Mouse (Mus musculus) kidney, embryonic 15.5 days (tissue): ENCODE results near the gene Doxl2. TPM values are rescaled to one million over a fixed set of nuclear protein-coding genes. Genes with fewer than 3 reads are reported as not detected.

ENCODE experiments used
- ATAC-seq: fragments of 200-750 bp; cut with Nextera tagmentation; replicated peaks from 2 replicates; pipeline ENCODE4 v1.8.0; 2017; ENCODE audit warnings: moderate TSS enrichment; ENCODE audit not compliant: low FRiP score
- H3K27ac ChIP-seq: fragments of 300-500 bp; sonication (generic); 2 replicates; pipeline ENCODE4 v1.5.1; 2015; ENCODE audit warnings: mild to moderate bottlenecking, inconsistent platforms
- H3K27me3 ChIP-seq: fragments of 300-500 bp; sonication (generic); 2 replicates; pipeline ENCODE4 v1.6.1; 2015; ENCODE audit warnings: inconsistent platforms
- H3K36me3 ChIP-seq: fragments of 300-500 bp; sonication (generic); 2 replicates; pipeline ENCODE4 v1.6.1; 2015; ENCODE audit warnings: inconsistent platforms
- H3K4me1 ChIP-seq: fragments of 300-500 bp; sonication (generic); 2 replicates; pipeline ENCODE4 v1.6.1; 2015; ENCODE audit warnings: inconsistent platforms
- H3K4me2 ChIP-seq: fragments of 300-500 bp; sonication (generic); 2 replicates; pipeline ENCODE4 v1.6.1; 2015; ENCODE audit warnings: moderate library complexity, mild to moderate bottlenecking, inconsistent platforms
- H3K4me3 ChIP-seq: fragments of 300-500 bp; sonication (generic); replicated peaks from 2 replicates; pipeline ENCODE4 v1.5.1; 2015; ENCODE audit warnings: mild to moderate bottlenecking, inconsistent platforms
- H3K9ac ChIP-seq: fragments of 300-500 bp; sonication (generic); 2 replicates; pipeline ENCODE4 v1.6.1; 2015; ENCODE audit warnings: mild to moderate bottlenecking, inconsistent platforms
- H3K9me3 ChIP-seq: fragments of 300-500 bp; sonication (generic); replicated peaks from 2 replicates; pipeline ENCODE4 v1.6.1; 2016; ENCODE audit warnings: inconsistent platforms
- WGBS: fragments of 180-500 bp; shearing (Covaris S2); methylation state at CpG from one replicate; pipeline ENCODE4 v1.1.7; 2015; ENCODE audit warnings: mixed read lengths; 5-methylcytosine and 5-hydroxymethylcytosine counted together
- polyA plus RNA-seq: library from polyadenylated mRNA; unstranded; fragments of >200 nt; fragmentation: Nextera tagmentation; extraction: Ambion mirVana; gene quantifications from 2 replicates; pipeline ENCODE4 v1.2.1, GENCODE M21; 2015

Doxl2 gene
- polyA plus RNA-seq, 1 experiment from 2014 or later: not detected

- ATAC-seq: no peak
- Histone ChIP-seq H3K9ac (no peak overlapping the region), H3K4me3 (no peak overlapping the region), H3K27ac (no peak overlapping the region), H3K36me3 (no peaks in the 10 kb centered on the region), H3K9me3 (no peaks in the 10 kb centered on the region), H3K4me2 (no peak overlapping the region), H3K4me1 (no peaks in the 10 kb centered on the region), H3K27me3 (no peaks in the 10 kb centered on the region)
- 60% methylated on average over 1 of the region's 1 CpGs for WGBS
Measured at GRCm38 (mm10) chr6:48979616-48980015, 4.9 kb downstream of the Doxl2 start.

DNA sequence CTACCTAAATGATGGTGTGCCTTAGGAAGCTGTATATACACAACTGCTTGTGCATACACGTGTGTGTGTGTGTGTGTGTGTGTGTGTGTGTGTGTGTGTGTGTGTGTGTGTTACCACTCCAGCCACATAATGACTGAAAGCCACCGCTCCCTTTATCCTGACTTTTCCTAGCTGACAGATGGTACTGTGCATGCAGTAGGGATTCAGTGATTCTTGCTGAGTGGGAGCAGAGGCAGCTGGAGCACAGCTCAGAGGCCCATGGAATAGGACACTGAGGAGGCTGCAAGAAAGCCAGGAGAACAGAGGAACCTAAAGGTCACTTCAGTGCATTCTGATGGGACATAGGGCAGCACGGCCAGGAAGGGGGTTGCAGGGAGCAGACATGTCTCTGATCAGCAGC, 7.5 kb downstream of the Doxl2 start:
- Histone ChIP-seq H3K4me1 (no peaks in the 10 kb centered on the region), H3K36me3 (no peaks in the 10 kb centered on the region), H3K27ac (no peak overlapping the region), H3K4me3 (no peak overlapping the region), H3K9me3 (no peaks in the 10 kb centered on the region), H3K9ac (no peak overlapping the region), H3K27me3 (no peaks in the 10 kb centered on the region), H3K4me2 (no peak overlapping the region)
- no peak for ATAC-seq
- 73% methylated on average over 3 of the region's 3 CpGs for WGBS

DNA sequence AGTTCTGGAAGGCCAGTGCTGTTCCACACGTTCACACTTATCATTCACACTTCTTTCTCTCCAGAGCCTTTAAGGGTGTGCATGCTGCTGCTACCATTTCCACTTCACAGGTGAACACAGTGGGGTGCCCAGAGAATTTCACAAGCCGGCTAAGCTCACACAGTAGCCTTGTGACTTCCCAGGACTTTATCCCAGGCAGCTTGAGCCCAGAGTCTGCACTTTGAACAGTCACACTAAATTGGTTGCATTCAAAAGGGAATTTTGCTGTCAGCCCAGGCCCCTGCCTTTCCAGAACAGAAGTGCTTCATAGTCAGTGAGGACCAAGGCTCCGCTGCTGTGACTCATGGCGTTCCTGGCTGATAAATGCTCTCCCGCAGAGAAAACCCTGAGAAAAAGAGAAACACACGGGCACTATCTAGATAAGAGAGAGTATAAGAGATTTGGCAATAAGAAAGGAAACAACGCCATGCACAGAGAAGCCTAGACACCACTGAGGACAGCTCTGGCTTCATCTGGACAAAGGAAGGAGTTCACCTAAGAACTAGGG, 11.8 kb downstream of the Doxl2 start, which contains the start of gene Svs1:
TSS of gene Svs1 (plus strand) at position 418 of the 547 bp plus-strand sequence.
- WGBS: 48% methylated on average over 7 of the region's 7 CpGs

GRCm38 (mm10) chr6:48989971-48990370, 15.2 kb downstream of the Doxl2 start:
- Histone ChIP-seq H3K9ac (no peak overlapping the region), H3K9me3 (no peaks in the 10 kb centered on the region), H3K4me2 (no peak overlapping the region), H3K4me3 (no peak overlapping the region), H3K36me3 (no peaks in the 10 kb centered on the region), H3K27me3 (no peaks in the 10 kb centered on the region), H3K4me1 (no peaks in the 10 kb centered on the region), H3K27ac (no peak overlapping the region)
- ATAC-seq: no peak
- 90% methylated on average over 5 of the region's 5 CpGs for WGBS

More for the DNA sequence above, 11.8 kb downstream of the Doxl2 start, which contains the start of gene Svs1:
- no peak for ATAC-seq
- Histone ChIP-seq H3K9ac (no peak within 1 kb of the TSS), H3K36me3 (no peaks in the 10 kb centered on the region), H3K9me3 (no peaks in the 10 kb centered on the region), H3K4me1 (no peaks in the 10 kb centered on the region), H3K4me3 (no peak within 1 kb of the TSS), H3K27ac (no peak within 1 kb of the TSS), H3K4me2 (no peak within 1 kb of the TSS), H3K27me3 (no peaks in the 10 kb centered on the region)

DNA sequence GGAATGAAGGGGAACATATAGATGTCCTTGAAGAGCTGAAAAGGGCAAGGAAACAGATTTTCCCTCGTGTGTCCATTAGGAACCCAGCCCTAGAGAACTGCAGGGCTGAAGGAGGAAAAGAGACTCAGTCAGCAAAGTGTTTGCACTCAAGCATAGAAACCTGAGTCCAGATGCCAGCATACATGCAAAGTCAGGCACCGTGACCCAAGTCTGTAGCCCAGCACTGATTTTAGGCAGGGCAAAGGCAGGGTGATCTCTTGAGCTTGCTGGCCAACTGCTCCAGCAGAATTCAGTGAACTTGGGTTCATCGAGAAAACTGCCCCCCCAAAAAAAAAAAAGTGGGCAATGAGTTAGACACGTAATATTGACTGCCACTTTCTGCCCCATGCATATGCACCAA, 17.2 kb downstream of the Doxl2 start:
- Histone ChIP-seq H3K9ac (no peak overlapping the region), H3K27me3 (no peaks in the 10 kb centered on the region), H3K36me3 (no peaks in the 10 kb centered on the region), H3K4me2 (no peak overlapping the region), H3K4me1 (no peaks in the 10 kb centered on the region), H3K27ac (no peak overlapping the region), H3K4me3 (no peak overlapping the region), H3K9me3 (no peaks in the 10 kb centered on the region)
- no peak for ATAC-seq
- WGBS: 76% methylated on average over 4 of the region's 4 CpGs

DNA sequence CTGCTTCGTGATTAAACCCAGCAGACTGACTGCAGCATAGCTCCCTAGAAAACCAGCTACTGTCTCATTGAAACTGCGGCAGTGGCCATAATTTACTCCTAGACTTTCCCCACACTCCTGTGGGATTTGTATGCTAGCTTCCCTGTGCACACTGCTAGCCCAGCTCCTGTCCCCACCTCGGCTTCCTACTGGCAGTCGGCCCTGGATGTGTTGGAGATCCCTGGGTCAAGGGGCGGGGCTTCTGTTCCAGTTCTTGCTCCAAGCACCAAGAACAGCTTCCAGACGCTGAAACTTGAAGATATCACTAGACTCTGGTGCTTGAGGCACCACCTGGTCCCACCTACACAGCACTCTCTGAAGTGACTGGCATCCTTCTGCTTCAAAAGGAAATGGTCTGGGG, 23.4 kb downstream of the Doxl2 start:
- H3K27me3 ChIP-seq: no peaks in the 10 kb centered on the region
- no peaks in the 10 kb centered on the region for H3K36me3 ChIP-seq
- H3K27ac ChIP-seq: no peak overlapping the region
- H3K9me3 ChIP-seq: no peaks in the 10 kb centered on the region
- H3K4me1 ChIP-seq: no peaks in the 10 kb centered on the region
- H3K9ac ChIP-seq: no peak overlapping the region
- ATAC-seq: no peak
- no peak overlapping the region for H3K4me2 ChIP-seq
- 48% methylated on average over 6 of the region's 6 CpGs for WGBS
- H3K4me3 ChIP-seq: no peak overlapping the region

DNA sequence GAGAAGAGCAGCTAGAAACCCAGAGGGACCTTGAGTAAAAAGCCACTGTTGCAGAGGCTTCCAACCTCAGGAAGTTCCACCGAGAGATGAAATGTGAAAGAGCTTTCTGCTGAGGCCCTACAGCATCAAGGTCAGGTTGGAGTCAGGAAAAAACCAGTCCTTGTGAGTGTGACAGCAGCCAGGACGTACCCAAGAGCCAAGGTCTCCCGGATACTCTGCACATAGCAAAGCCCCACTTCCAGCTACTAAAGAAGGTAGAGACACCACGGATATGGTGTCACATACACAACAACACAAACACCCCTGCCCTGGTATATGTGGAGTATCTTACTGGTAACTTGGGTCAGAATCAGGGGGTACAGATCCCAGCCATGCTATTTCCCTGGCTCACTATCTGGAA, 24.0 kb downstream of the Doxl2 start:
- H3K4me1 ChIP-seq: no peaks in the 10 kb centered on the region
- H3K4me2 ChIP-seq: no peak overlapping the region
- H3K27ac ChIP-seq: no peak overlapping the region
- WGBS: 89% methylated on average over 4 of the region's 4 CpGs
- no peaks in the 10 kb centered on the region for H3K36me3 ChIP-seq
- no peak overlapping the region for H3K4me3 ChIP-seq
- no peak for ATAC-seq
- no peak overlapping the region for H3K9ac ChIP-seq
- H3K9me3 ChIP-seq: no peaks in the 10 kb centered on the region
- no peaks in the 10 kb centered on the region for H3K27me3 ChIP-seq

DNA sequence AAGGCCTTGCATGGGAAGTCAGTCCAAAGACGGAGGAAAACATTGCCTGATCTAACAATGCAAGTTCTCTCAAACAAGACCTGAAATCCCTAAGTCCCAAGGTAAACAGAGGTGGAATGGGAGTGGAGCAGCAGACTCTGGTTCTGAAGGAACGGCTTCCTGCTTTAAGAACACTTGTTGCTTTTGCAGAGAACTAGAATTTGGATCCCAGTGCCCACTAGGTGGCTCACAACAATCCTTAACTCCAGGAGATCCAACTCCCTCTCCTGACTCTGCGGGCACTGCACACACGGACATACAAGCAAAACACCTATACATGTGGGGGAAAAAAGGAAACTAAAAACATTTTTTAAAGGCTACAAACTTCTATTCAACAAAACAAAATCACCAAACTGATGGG, 28.6 kb downstream of the Doxl2 start:
- Histone ChIP-seq H3K27me3 (no peaks in the 10 kb centered on the region), H3K27ac (no peak overlapping the region), H3K36me3 (no peaks in the 10 kb centered on the region), H3K9me3 (no peaks in the 10 kb centered on the region), H3K4me2 (no peak overlapping the region), H3K4me1 (peaks cover 3% of the 10 kb centered on the region), H3K4me3 (no peak overlapping the region), H3K9ac (no peak overlapping the region)
- ATAC-seq: no peak
- WGBS: 37% methylated on average over 4 of the region's 4 CpGs

DNA sequence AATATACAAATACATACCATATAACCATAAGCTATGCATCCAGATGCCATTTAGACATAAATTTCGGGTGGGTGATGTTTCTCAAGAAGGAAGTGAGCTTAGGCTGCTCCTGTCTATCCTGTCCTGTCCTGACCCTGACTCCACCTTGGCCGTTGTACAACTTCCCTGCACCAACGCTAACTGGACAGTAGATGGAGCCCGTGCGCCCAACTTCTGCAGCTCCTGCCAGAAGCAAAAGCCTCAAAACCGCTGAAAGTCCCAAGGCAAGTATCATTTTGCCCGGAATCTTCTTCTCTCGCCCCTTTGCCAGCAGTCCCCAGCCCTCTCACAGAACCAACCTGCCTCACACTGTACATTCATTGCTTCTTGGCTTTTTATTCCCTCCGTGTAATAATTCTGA, 33.2 kb downstream of the Doxl2 start:
- peaks cover 12% of the 10 kb centered on the region for H3K4me1 ChIP-seq
- H3K27me3 ChIP-seq: no peaks in the 10 kb centered on the region
- H3K9ac ChIP-seq: no peak overlapping the region; the same call in 1 of the 2 replicates
- H3K27ac ChIP-seq: no peak overlapping the region
- no peaks in the 10 kb centered on the region for H3K36me3 ChIP-seq
- H3K4me2 ChIP-seq: peak overlapping the region; percentile 65
- H3K4me3 ChIP-seq: peak overlapping the region; percentile 41
- 3% methylated on average over 9 of the region's 9 CpGs for WGBS
- H3K9me3 ChIP-seq: no peaks in the 10 kb centered on the region
- no peak for ATAC-seq

DNA sequence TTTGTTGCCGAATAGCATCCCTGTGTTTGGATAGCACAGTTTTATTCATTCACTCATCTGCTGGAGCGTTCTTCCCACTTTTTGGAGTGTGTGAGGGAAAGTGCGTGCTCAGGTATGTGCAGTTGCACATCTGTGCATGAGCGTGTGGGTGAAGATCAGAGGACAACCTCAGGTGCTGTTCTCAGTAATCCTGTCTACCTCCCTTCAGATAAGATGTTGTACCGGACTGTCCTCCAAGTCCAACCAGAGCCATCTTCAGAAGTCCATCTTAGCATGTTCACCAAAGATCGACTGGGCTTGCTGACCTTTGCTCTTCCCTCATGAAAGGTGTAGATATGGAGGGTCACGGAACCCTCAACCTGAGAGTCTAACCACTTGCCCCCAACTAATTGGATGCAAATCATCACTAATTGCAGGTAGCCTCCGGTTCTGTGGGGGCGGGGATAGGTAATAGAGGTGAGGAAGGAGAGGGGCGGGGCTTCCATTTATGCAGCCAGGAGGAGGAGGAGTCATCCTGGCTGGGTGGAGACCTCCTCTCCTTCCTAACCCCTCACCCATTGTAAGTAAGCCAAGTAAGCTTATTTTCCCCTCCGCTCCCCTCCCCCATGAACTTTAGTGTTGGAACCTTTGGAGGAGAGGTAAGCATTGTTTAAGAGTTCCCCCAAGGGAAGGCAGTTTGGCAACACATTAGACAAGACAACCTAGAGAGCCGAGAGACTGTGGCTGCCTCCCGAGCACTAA, 33.8 kb downstream of the Doxl2 start:
- H3K4me2 ChIP-seq: peak overlapping the region; percentile 65
- peak overlapping the region; percentile 41 for H3K4me3 ChIP-seq
- no peaks in the 10 kb centered on the region for H3K27me3 ChIP-seq
- no peak for ATAC-seq
- no peak overlapping the region for H3K27ac ChIP-seq
- H3K9me3 ChIP-seq: no peaks in the 10 kb centered on the region
- H3K9ac ChIP-seq: no peak overlapping the region; the same call in 1 of the 2 replicates
- WGBS: 12% methylated on average over 13 of the region's 13 CpGs
- H3K36me3 ChIP-seq: no peaks in the 10 kb centered on the region
- peaks cover 12% of the 10 kb centered on the region for H3K4me1 ChIP-seq

GRCm38 (mm10) chr6:49009161-49009555, 34.4 kb downstream of the Doxl2 start:
- H3K27ac ChIP-seq: no peak overlapping the region
- ATAC-seq: no peak; the same call in 1 of the 2 replicates
- H3K9ac ChIP-seq: no peak overlapping the region
- no peaks in the 10 kb centered on the region for H3K36me3 ChIP-seq
- H3K4me1 ChIP-seq: peaks cover 12% of the 10 kb centered on the region
- H3K4me2 ChIP-seq: peak overlapping the region; percentile 65
- WGBS: 18% methylated on average over 7 of the region's 7 CpGs
- H3K9me3 ChIP-seq: no peaks in the 10 kb centered on the region
- peak overlapping the region; percentile 41 for H3K4me3 ChIP-seq
- no peaks in the 10 kb centered on the region for H3K27me3 ChIP-seq

DNA sequence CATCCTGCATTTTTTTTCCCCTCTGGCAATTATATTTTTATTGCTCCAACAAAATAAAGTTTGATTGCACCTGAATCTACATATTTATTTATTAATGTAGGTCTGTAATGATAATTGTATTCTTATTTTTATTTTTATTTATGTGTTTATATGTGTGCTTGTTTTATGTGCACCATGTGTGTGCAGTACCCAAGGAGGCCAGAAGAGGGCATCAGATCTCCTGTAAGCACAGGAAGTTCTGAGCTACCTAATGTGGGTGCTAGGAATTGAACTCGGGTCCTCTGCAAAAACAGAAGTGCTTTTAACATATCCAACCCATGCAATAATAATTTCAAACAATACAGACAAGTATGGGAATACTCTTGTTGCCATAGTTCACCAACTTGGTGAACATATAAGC, 34.9 kb downstream of the Doxl2 start:
- no peak overlapping the region for H3K4me2 ChIP-seq
- ATAC-seq: no peak
- no peak overlapping the region for H3K27ac ChIP-seq
- no peaks in the 10 kb centered on the region for H3K9me3 ChIP-seq
- H3K9ac ChIP-seq: no peak overlapping the region
- H3K4me3 ChIP-seq: no peak overlapping the region
- WGBS: 83% methylated on average over 1 of the region's 1 CpGs
- H3K27me3 ChIP-seq: no peaks in the 10 kb centered on the region
- H3K36me3 ChIP-seq: no peaks in the 10 kb centered on the region
- H3K4me1 ChIP-seq: peaks cover 12% of the 10 kb centered on the region
